Mouse (Mus musculus): ENCODE results near the gene Akp3.

DNA sequence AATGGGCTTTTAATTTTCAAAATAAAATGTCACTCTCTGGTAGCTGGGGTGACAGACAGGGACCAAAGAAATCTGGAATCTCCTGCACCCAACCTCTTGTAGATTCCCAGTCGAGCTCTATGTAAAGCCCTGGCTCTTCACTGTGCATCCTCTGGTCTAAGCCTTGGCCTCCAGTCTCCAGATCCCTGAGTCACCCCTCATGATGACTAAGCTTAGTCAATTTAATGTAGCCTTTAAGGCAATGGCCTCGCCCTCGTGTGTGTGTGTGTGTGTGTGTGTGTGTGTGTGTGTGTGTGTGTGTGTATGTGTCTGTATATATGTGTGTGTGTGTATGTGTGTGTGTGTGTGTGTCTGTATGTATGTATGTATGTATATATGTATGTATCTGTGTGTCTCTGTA, 34.6 kb downstream of the Akp3 start:
- TF ChIP-seq POLR2A (IDR thresholded peaks at IDR 0.05; ENCODE audit: insufficient read depth, low read length), result no peak
- TF ChIP-seq CTCF (IDR thresholded peaks at IDR 0.05; ENCODE audit: low read depth, low read length), result no peak
- no peak for TF ChIP-seq EP300 (IDR thresholded peaks at IDR 0.05; ENCODE audit: insufficient read depth, low read depth, low read length)
